Mouse (Mus musculus) CH12.LX (cell line): ENCODE measurements around the gene Igfbp1.
"Not testable (repeated sequence)": the region's sequence is repeated elsewhere in the genome, so short reads cannot be mapped to it uniquely, and the experiment has no call there.

Experiments used
- POLR2AphosphoS2 ChIP-seq: IDR thresholded peaks from 2 replicates; pipeline ENCODE4 v1.6.1; 2011; ENCODE audit warnings: low read depth, low read length, improper control_type of control experiment
- USF2 ChIP-seq: conservative IDR thresholded peaks from 2 replicates; pipeline ENCODE4 v1.6.1; 2011; ENCODE audit warnings: low read depth, low read length, improper control_type of control experiment

GRCm38 (mm10) chr11:7221826-7222225 lies 24.2 kb downstream of the Igfbp1 start:
- not testable (repeated sequence) for TF ChIP-seq USF2, POLR2AphosphoS2
